Mouse (Mus musculus): ENCODE results near the gene Gm20388.
"Not testable (repeated sequence)": the region's sequence is repeated elsewhere in the genome, so short reads cannot be mapped to it uniquely, and the experiment has no call there.

The Gm20388 gene

GRCm38 (mm10) chr8:123000311-123000710, 3089.7 kb downstream of the Gm20388 start:
- no peak for DNase-seq (ENCODE audit: low spot score in 2 of 2)

GRCm38 (mm10) chr8:123004033-123004922, 3093.6 kb downstream of the Gm20388 start:
- DNase-seq (ENCODE audit: low spot score in 2 of 2): no peak

GRCm38 (mm10) chr8:123005328-123005727, 3094.7 kb downstream of the Gm20388 start:
- no peak for DNase-seq (ENCODE audit: low spot score in 2 of 2)

- DNase-seq (ENCODE audit: low spot score in 2 of 2): no peak
Measured at GRCm38 (mm10) chr8:123005805-123006204, 3095.2 kb downstream of the Gm20388 start.

- DNase-seq (ENCODE audit: low spot score in 2 of 2): no peak
Measured at GRCm38 (mm10) chr8:123011321-123011720, 3100.7 kb downstream of the Gm20388 start.

- DNase-seq (ENCODE audit: low spot score in 2 of 2): peak in 1 of 2 experiments; percentile 22
Measured at GRCm38 (mm10) chr8:123014429-123014828, 3103.8 kb downstream of the Gm20388 start.

- no peak for DNase-seq (ENCODE audit: low spot score in 2 of 2)
Measured at GRCm38 (mm10) chr8:123015074-123015473, 3104.4 kb downstream of the Gm20388 start.

GRCm38 (mm10) chr8:123017143-123017542, 3106.5 kb downstream of the Gm20388 start:
- DNase-seq (ENCODE audit: low spot score in 2 of 2): no peak

- no peak for DNase-seq (ENCODE audit: low spot score in 2 of 2)
Measured at GRCm38 (mm10) chr8:123018484-123019164, 3108.0 kb downstream of the Gm20388 start.

GRCm38 (mm10) chr8:123020084-123020483, 3109.4 kb downstream of the Gm20388 start:
- DNase-seq (ENCODE audit: low spot score in 2 of 2): no peak

- DNase-seq (ENCODE audit: low spot score in 2 of 2): no peak
Measured at GRCm38 (mm10) chr8:123020859-123021258, 3110.2 kb downstream of the Gm20388 start.

- DNase-seq (ENCODE audit: low spot score in 2 of 2): no peak
Measured at GRCm38 (mm10) chr8:123021259-123021658, 3110.6 kb downstream of the Gm20388 start.

- no peak for DNase-seq (ENCODE audit: low spot score in 2 of 2)
Measured at GRCm38 (mm10) chr8:123022727-123023126, 3112.1 kb downstream of the Gm20388 start.

- DNase-seq (ENCODE audit: low spot score in 2 of 2): no peak
Measured at GRCm38 (mm10) chr8:123024226-123024625, 3113.6 kb downstream of the Gm20388 start.

GRCm38 (mm10) chr8:123025951-123026351, 3115.3 kb downstream of the Gm20388 start:
- DNase-seq (ENCODE audit: low spot score in 2 of 2): no peak

- no peak for DNase-seq (ENCODE audit: low spot score in 2 of 2)
Measured at GRCm38 (mm10) chr8:123027786-123028185, 3117.1 kb downstream of the Gm20388 start.

- DNase-seq (ENCODE audit: low spot score in 2 of 2): not testable (repeated sequence)
Measured at GRCm38 (mm10) chr8:123030091-123030490, 3119.4 kb downstream of the Gm20388 start.

- DNase-seq (ENCODE audit: low spot score in 2 of 2): no peak
Measured at GRCm38 (mm10) chr8:123031321-123031978, 3120.8 kb downstream of the Gm20388 start.

- DNase-seq (ENCODE audit: low spot score in 2 of 2): no peak
Measured at GRCm38 (mm10) chr8:123032730-123033129, 3122.1 kb downstream of the Gm20388 start.

GRCm38 (mm10) chr8:123033431-123033830, 3122.8 kb downstream of the Gm20388 start:
- DNase-seq (ENCODE audit: low spot score in 2 of 2): no peak

GRCm38 (mm10) chr8:123034171-123034570, 3123.5 kb downstream of the Gm20388 start:
- DNase-seq (ENCODE audit: low spot score in 2 of 2): no peak

- DNase-seq (ENCODE audit: low spot score in 2 of 2): no peak
Measured at GRCm38 (mm10) chr8:123036956-123037355, 3126.3 kb downstream of the Gm20388 start.

Data from left cerebral cortex, adult 9 months (tissue).